Mouse (Mus musculus) left cerebral cortex, adult 2 months (tissue): ENCODE results near the gene Zfp426. TPM values are rescaled to one million over a fixed set of nuclear protein-coding genes. Genes with fewer than 3 reads are reported as not detected.
A peak's percentile ranks its signal among the peaks of the same experiment; 100 is the strongest.

Source experiments
- DNase-seq, 2 experiments: peaks; one replicate each; pipeline ENCODE4 v3.0.0; 2021 to 2022; ENCODE audit warnings: low spot score in 2 of 2, mixed read lengths in 1 of 2; ENCODE audit errors: extremely low spot score in 1 of 2
- H3K27ac ChIP-seq: fragments of 200-600 bp; 2 replicates; pipeline ENCODE4 v1.8.1; 2022
- H3K4me3 ChIP-seq: fragments of 200-600 bp; 2 replicates; pipeline ENCODE4 v1.8.1; 2022
- CTCF ChIP-seq: fragments of 200-600 bp; IDR thresholded peaks from 2 replicates; pipeline ENCODE4 v1.8.1; 2022; ENCODE audit warnings: antibody characterized with exemption, mild to moderate bottlenecking, moderate library complexity
- intact Hi-C: fragments of 180-260 bp; cut with DNase I; formaldehyde crosslinking; loops from one replicate; pipeline ENCODE4 v1.15.1; 2025
- total RNA-seq, 2 experiments: library from RNA; stranded (reverse); gene quantifications; 2 replicates each; pipeline ENCODE4 v1.2.3; 2021

Zfp426 gene
- total RNA-seq, 2 experiments from 2014 or later, result 30.7 to 33.7 TPM

GRCm38 (mm10) chr9:20510346-20510745 is 17.8 kb upstream of the Zfp426 start:
- TF ChIP-seq CTCF, result no peak
- intact Hi-C loops, result no loop called here

DNA sequence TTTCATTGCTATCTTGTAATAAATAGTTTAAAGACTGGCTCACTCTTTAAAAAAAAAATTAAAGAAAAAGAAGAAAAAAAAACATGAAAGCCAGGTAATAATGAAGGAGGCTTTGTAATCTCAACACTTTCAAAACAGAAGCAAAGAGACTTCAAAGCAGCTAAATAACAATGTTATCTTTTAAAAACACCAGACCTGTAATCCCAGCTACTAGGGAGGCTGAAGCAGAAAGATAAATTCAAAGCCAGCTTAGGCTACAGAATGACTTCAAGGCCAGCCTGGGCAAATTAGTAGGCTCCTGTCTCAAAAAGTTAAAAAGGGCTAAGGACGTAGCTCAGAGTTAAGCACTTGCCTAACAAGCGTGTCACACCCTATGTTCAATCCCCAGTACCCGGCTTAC is 17.1 kb upstream of the Zfp426 start:
- no peak for TF ChIP-seq CTCF
- Histone ChIP-seq H3K27ac (no peak overlapping the region), H3K4me3 (no peak overlapping the region)
- intact Hi-C loops, result no loop called here
- no peak for DNase-seq

More at GRCm38 (mm10) chr9:20510346-20510745, 17.8 kb upstream of the Zfp426 start:
- DNase-seq, result no peak
- Histone ChIP-seq H3K27ac (no peak overlapping the region), H3K4me3 (no peak overlapping the region)

DNA sequence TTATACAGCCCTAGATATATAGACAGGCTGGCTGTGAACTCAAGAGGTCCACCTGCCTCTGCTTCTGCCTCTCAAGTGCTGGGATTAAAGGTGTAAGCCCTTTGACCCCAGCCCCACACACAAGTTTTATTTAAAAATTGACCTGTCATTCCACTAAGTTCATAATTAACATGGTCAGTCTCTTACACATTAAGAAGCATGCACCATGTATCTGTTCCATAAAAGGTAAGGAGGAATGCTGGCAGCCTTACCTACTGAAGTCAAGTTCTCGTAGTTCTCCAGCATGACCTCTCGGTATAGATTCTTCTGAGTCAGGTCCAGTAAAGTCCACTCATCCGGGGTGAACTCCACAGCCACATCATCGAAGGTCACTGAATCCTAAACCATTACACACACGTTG is 12.3 kb upstream of the Zfp426 start:
- intact Hi-C loops, result no loop called here
- H3K27ac ChIP-seq, result no peak overlapping the region
- no peak for DNase-seq
- TF ChIP-seq CTCF, result no peak
- no peak overlapping the region for H3K4me3 ChIP-seq

DNA sequence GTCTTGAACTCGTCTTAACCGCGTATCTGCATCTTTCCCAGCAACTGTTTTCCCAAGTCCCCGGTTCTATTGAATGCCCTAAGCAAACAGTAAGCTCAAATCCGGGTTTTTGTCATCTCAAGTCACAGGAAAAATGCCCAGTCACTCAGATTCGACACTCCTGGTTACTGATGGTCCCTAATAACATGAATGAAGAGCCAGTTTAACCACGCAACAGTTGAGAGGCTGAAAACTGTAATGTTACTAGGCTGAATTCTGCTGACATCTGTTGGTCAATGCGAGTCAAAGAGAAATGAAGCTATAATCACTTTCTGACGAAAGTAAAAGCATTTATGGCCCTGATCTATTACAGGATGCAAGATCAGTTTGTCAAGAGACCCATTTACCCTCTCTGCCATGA is 735 bp upstream of the Zfp426 start:
- TF ChIP-seq CTCF, result peak; percentile 2; the same call in 1 of the 2 replicates
- intact Hi-C loops, result loop anchor here (2.0 to 10.0 kb wide), 4 partner anchors 26 to 152 kb away; partner anchors contain the start of genes Fbxl12, Ubl5 and Zfp266
- DNase-seq, result peak in 1 of 2 experiments; percentile 12

GRCm38 (mm10) chr9:20491858-20492526 is 554 bp downstream of the Zfp426 start:
- Histone ChIP-seq H3K4me3 (peak overlapping the region; percentile 76), H3K27ac (peak overlapping the region; percentile 98)
- intact Hi-C loops, result loop anchor here (2.0 to 10.0 kb wide), 4 partner anchors 25 to 153 kb away; partner anchors contain the start of genes Fbxl12, Ubl5 and Zfp266
- peak; percentile 4 for TF ChIP-seq CTCF
- no peak for DNase-seq

More for the DNA sequence above, 735 bp upstream of the Zfp426 start:
- Histone ChIP-seq H3K27ac (peak overlapping the region; percentile 98), H3K4me3 (peak overlapping the region; percentile 76)

DNA sequence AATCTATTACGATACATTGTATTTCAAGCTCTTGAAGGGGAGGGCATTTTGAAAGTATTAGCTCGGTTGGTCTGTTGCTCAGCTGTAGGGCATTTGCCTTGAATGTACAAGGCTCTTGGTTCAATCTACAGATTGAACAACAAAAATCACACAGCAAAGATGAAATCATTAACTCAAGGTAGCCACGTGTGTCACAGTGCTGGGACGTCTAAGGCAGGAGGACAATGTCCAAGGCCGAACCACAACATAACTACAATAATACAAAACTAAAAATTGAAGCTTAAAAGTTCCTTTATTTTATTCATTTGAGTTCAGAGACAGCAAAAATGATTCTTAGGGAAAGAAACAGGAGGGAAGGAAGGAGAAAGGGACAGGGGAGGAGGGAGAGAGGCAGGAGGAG is 3.0 kb downstream of the Zfp426 start:
- TF ChIP-seq CTCF, result no peak
- intact Hi-C loops, result no loop called here
- DNase-seq, result no peak
- no peak overlapping the region for H3K4me3 ChIP-seq
- no peak overlapping the region for H3K27ac ChIP-seq

- Histone ChIP-seq H3K4me3 (no peak overlapping the region), H3K27ac (no peak overlapping the region)
- no peak for TF ChIP-seq CTCF
- intact Hi-C loops, result no loop called here
- DNase-seq, result no peak
These were observed 13.2 kb downstream of the Zfp426 start for GRCm38 (mm10) chr9:20479396-20479795.

GRCm38 (mm10) chr9:20476632-20477031 is 15.9 kb downstream of the Zfp426 start:
- TF ChIP-seq CTCF, result no peak
- intact Hi-C loops, result no loop called here
- no peak overlapping the region for H3K4me3 ChIP-seq
- DNase-seq, result no peak
- no peak overlapping the region for H3K27ac ChIP-seq

DNA sequence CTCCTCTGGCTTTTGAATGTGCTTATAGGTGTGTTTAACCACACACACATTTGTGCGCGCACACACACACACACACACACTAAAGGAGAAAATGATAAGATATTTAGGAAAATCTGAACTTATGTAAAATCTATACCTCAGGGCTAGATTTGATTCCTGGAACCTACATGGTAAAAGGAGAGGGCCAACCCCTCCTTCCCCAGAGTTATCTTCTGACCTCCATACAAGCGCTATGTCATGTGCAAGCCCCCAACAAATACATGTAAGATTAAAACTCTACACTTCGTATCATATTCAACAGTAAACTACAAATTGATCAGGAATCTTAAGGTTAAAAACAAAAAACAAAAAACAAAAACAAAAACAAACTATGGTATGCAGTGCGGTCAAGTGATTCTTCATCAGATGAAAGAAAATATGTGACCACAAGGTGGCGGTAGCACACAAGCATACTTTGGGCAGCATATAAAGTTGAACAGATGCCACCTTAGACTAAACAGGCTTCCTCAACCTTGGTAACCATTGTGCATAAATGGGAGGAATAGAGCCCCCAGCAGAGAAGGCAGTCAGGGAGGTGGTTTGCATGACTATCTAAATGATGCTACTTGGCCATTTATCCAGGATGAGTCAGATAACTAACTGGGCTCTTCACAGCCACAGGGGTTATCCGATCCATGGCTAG is 25.6 kb downstream of the Zfp426 start:
- Histone ChIP-seq H3K4me3 (no peak overlapping the region), H3K27ac (no peak overlapping the region)
- peak; percentile 29 to 44 for DNase-seq
- TF ChIP-seq CTCF, result peak; percentile 79
- intact Hi-C loops, result loop anchor here (2.0 to 10.0 kb wide), 6 partner anchors 26 to 368 kb away; partner anchors contain the start of genes Zfp426 and Zfp846

- intact Hi-C loops, result loop anchor here (5.0 to 10.0 kb wide), 3 partner anchors 145 to 375 kb away; partner anchors contain the start of gene Pin1
- Histone ChIP-seq H3K4me3 (peak within 1 kb of the TSS; percentile 78), H3K27ac (peak within 1 kb of the TSS; percentile 90)
- TF ChIP-seq CTCF, result no peak
- peak; percentile 74 for DNase-seq
These were observed 32.9 kb downstream of the Zfp426 start, which contains the start of gene Zfp26 for GRCm38 (mm10) chr9:20459377-20460317. Gene Zfp26, minus strand, starts transcription at chr9:20460162.

GRCm38 (mm10) chr9:20453647-20454046 is 38.9 kb downstream of the Zfp426 start:
- TF ChIP-seq CTCF, result no peak
- intact Hi-C loops, result no loop called here
- DNase-seq, result no peak

More at GRCm38 (mm10) chr9:20453647-20454046, 38.9 kb downstream of the Zfp426 start:
- Histone ChIP-seq H3K27ac (no peak overlapping the region), H3K4me3 (no peak overlapping the region)
